Mouse (Mus musculus) liver, embryonic 16.5 days (tissue): ENCODE results near the gene Gm5930. TPM values are rescaled to one million over a fixed set of nuclear protein-coding genes. Genes with fewer than 3 reads are reported as not detected.
"Not testable (repeated sequence)": the region's sequence is repeated elsewhere in the genome, so short reads cannot be mapped to it uniquely, and the experiment has no call there.

Experiments used
- ATAC-seq: fragments of 200-750 bp; cut with Nextera tagmentation; 2 replicates; pipeline ENCODE4 v1.8.0; 2017; ENCODE audit warnings: low read depth, mild to moderate bottlenecking, moderate number of reproducible peaks, moderate library complexity
- H3K27ac ChIP-seq: fragments of 300-500 bp; sonication (generic); 2 replicates; pipeline ENCODE4 v1.5.1; 2014; ENCODE audit warnings: mild to moderate bottlenecking, low read length
- H3K27me3 ChIP-seq: fragments of 300-500 bp; sonication (generic); 2 replicates; pipeline ENCODE4 v1.6.1; 2014; ENCODE audit warnings: low read depth, low read length, mixed read lengths; ENCODE audit not compliant: control insufficient read depth, insufficient read depth
- H3K36me3 ChIP-seq: fragments of 300-500 bp; sonication (generic); 2 replicates; pipeline ENCODE4 v1.6.1; 2014; ENCODE audit warnings: mild to moderate bottlenecking; ENCODE audit not compliant: control insufficient read depth, insufficient read depth
- H3K4me1 ChIP-seq: fragments of 300-500 bp; sonication (generic); 2 replicates; pipeline ENCODE4 v1.6.1; 2014; ENCODE audit warnings: low read depth, low read length, mixed read lengths; ENCODE audit not compliant: control insufficient read depth
- H3K4me2 ChIP-seq: fragments of 300-500 bp; sonication (generic); 2 replicates; pipeline ENCODE4 v1.6.1; 2014; ENCODE audit warnings: low read depth, low read length, mixed read lengths
- H3K4me3 ChIP-seq: fragments of 300-500 bp; sonication (generic); 2 replicates; pipeline ENCODE4 v1.5.1; 2014; ENCODE audit warnings: low read depth, mild to moderate bottlenecking, low read length
- H3K9ac ChIP-seq: fragments of 300-500 bp; sonication (generic); 2 replicates; pipeline ENCODE4 v1.6.1; 2014; ENCODE audit warnings: low read depth, low read length
- H3K9me3 ChIP-seq: fragments of 300-500 bp; sonication (generic); replicated peaks from 2 replicates; pipeline ENCODE4 v1.6.1; 2016; ENCODE audit warnings: low read length; ENCODE audit not compliant: control insufficient read depth
- WGBS: fragments of 180-500 bp; shearing (Covaris S2); extraction: QIAGEN DNeasy Blood & Tissue Kit; methylation state at CpG from one replicate; pipeline ENCODE4 v1.1.7; 2014; ENCODE audit not compliant: insufficient replicate concordance; 5-methylcytosine and 5-hydroxymethylcytosine counted together
- polyA plus RNA-seq: library from polyadenylated mRNA; unstranded; fragments of >200 nt; fragmentation: Nextera tagmentation; extraction: Ambion mirVana; gene quantifications from 2 replicates; pipeline ENCODE4 v1.2.1, GENCODE M21; 2015

Gene Gm5930
- not detected in 2 replicates for polyA plus RNA-seq

DNA sequence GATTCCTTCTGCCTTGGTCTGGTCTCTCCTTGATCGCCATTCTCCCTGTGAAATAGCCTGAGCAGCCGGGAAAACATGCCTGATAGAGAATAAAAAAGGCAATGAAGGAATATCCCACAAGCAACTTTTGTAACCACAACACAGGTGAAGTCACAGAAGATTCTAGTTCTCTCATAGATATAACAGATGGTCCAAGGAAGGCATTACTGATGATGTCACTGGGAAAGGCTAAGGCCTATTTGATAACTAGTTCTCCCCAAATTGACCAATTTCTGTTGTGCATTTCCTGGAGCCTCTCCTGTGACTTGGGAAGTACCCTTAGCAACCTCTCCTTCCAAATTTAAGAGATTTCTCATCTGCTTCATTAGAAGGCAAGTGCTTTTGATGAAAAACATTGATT lies at the start of gene Gm5930:
TSS of gene Gm5930 (minus strand) at position 101 of the 400 bp plus-strand sequence.
- not testable (repeated sequence) for H3K9ac ChIP-seq, ATAC-seq, H3K9me3 ChIP-seq, H3K4me1 ChIP-seq, H3K4me2 ChIP-seq, H3K36me3 ChIP-seq, H3K27ac ChIP-seq, H3K4me3 ChIP-seq, H3K27me3 ChIP-seq
- WGBS = no CpG with 5 or more reads among the region's 2 CpGs

DNA sequence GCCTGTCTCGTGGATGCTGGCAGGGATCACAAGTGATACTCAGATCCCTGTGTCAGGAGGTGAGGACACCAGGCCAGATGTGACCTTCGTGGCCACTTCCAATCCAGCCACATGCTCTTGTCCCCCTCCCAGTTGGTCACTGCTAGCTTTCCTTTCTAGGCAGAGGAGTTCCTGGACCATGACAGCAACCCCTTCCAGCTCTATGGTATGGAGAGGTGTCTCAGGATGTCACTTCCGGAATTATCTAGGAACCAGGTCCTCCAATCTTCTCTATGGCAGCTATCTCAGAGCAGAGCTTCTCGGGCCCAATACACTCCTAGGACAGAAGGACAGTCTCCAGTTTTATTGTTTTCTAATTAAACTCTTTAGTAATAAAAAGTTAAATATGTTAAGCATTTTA lies 45.8 kb upstream of the Gm5930 start:
- not testable (repeated sequence) for H3K4me1 ChIP-seq, H3K27me3 ChIP-seq, H3K27ac ChIP-seq, H3K36me3 ChIP-seq, H3K9ac ChIP-seq, ATAC-seq, H3K9me3 ChIP-seq, H3K4me3 ChIP-seq, H3K4me2 ChIP-seq
- WGBS = 51% methylated on average over 3 of the region's 4 CpGs

- not testable (repeated sequence) for H3K9me3 ChIP-seq, H3K27ac ChIP-seq, H3K27me3 ChIP-seq, H3K4me2 ChIP-seq, H3K9ac ChIP-seq, ATAC-seq, H3K4me1 ChIP-seq, H3K36me3 ChIP-seq, H3K4me3 ChIP-seq
- 60% methylated on average over 4 of the region's 4 CpGs for WGBS
Observed at GRCm38 (mm10) chr14:44365057-44365456, 26.7 kb upstream of the Gm5930 start, which contains the start of gene Gm8229. Gm8229 (plus strand) TSS chr14:44365357.

DNA sequence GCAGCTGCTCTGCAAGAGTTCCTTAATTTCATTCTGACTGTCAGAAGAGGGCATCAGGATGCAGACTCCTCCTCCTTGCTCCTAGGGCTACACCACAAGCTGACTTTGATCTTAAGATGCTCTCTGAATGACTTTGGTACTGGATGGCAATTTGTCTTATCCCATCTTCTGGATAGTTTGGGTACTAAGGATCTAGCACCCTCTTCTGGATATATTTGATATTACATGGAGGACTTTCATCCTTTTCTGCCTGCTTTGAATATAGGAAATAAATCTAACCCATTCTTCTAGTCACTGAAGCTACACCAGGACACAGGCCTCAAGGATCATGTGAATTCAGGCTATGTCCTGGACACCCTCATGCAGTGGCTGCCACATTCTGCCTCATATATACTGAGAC lies 23.9 kb upstream of the Gm5930 start:
- not testable (repeated sequence) for ATAC-seq, H3K9me3 ChIP-seq, H3K4me3 ChIP-seq

GRCm38 (mm10) chr14:44361416-44361815 lies 23.0 kb upstream of the Gm5930 start:
- not testable (repeated sequence) for H3K27ac ChIP-seq, H3K4me1 ChIP-seq, H3K4me3 ChIP-seq, H3K36me3 ChIP-seq, H3K4me2 ChIP-seq, ATAC-seq, H3K27me3 ChIP-seq, H3K9ac ChIP-seq, H3K9me3 ChIP-seq
- WGBS = 38% methylated on average over 2 of the region's 2 CpGs

More for the DNA sequence above, 23.9 kb upstream of the Gm5930 start:
- not testable (repeated sequence) for H3K9ac ChIP-seq, H3K4me1 ChIP-seq, H3K27me3 ChIP-seq, H3K36me3 ChIP-seq, H3K27ac ChIP-seq, H3K4me2 ChIP-seq

GRCm38 (mm10) chr14:44312049-44312448 lies 26.3 kb downstream of the Gm5930 start:
- not testable (repeated sequence) for ATAC-seq, H3K4me2 ChIP-seq, H3K27ac ChIP-seq, H3K9ac ChIP-seq, H3K36me3 ChIP-seq, H3K27me3 ChIP-seq, H3K4me3 ChIP-seq, H3K9me3 ChIP-seq, H3K4me1 ChIP-seq
- WGBS = 52% methylated on average over 3 of the region's 4 CpGs

DNA sequence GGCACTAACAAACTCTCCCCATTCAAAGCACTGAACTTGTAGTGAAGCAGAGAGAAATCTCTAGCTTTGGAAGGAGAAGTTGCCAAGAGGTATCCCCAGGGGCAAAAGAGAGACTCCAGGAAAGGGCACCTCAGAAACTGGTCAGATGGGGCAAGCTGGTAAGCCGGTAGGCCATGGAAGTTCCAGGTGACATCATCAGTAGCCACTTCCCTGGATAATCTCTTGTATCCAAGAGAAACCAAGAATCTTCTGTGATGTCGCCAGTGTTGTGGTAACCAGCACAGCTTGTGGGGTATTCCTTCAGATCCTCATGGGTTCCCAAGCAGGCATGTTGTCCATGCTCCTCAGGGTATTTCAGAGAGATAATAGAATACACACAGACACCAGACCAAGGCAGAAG lies 53.1 kb downstream of the Gm5930 start, which contains the start of gene Gm8220:
TSS of gene Gm8220 (plus strand) at position 301 of the 400 bp plus-strand sequence.
- H3K4me3 ChIP-seq, H3K27me3 ChIP-seq, H3K4me2 ChIP-seq, H3K36me3 ChIP-seq, ATAC-seq, H3K4me1 ChIP-seq, H3K9ac ChIP-seq, H3K27ac ChIP-seq, H3K9me3 ChIP-seq: not testable (repeated sequence)
- whole genome bisulfite sequencing = 53% methylated on average over 2 of the region's 2 CpGs

Other genes with a start within 250 kb of the Gm5930 start
- gene Ear2, start 235.9 kb downstream of the Gm5930 start, polyA plus RNA-seq = 26.0 and 26.5 TPM in 2 replicates
- gene Gm3327, start 214.7 kb downstream of the Gm5930 start, polyA plus RNA-seq = not detected in 2 replicates
- gene Gm8212, start 140.9 kb downstream of the Gm5930 start, polyA plus RNA-seq = not detected in 2 replicates
- gene 4930503E14Rik, start 125.3 kb downstream of the Gm5930 start, polyA plus RNA-seq = not detected in 2 replicates
- not detected in 2 replicates for gene Gm8220, start 53.0 kb downstream of the Gm5930 start, polyA plus RNA-seq
- not detected in 2 replicates for gene Gm8229, start 26.8 kb upstream of the Gm5930 start, polyA plus RNA-seq
- gene Gm3371, start 72.1 kb upstream of the Gm5930 start, polyA plus RNA-seq = not detected in 2 replicates
- gene Gm8232, start 95.1 kb upstream of the Gm5930 start, polyA plus RNA-seq = not detected in 2 replicates
- gene BC061237, start 153.9 kb upstream of the Gm5930 start, polyA plus RNA-seq = not detected in 2 replicates
- gene Gm17093, start 179.7 kb upstream of the Gm5930 start, polyA plus RNA-seq = not detected in 2 replicates
- not detected in 2 replicates for gene Gm8247, start 244.6 kb upstream of the Gm5930 start, polyA plus RNA-seq